Mouse (Mus musculus) lung, adult 2 months (tissue): ENCODE data around the gene 2810004N23Rik.

Experiments used
- CTCF ChIP-seq: fragments of 200-500 bp; IDR thresholded peaks from 2 replicates; pipeline ENCODE4 v1.5.1; 2011; ENCODE audit warnings: mild to moderate bottlenecking, low read length, control low read depth; ENCODE audit not compliant: insufficient read depth
- POLR2A ChIP-seq: fragments of 200-500 bp; IDR thresholded peaks from 2 replicates; pipeline ENCODE4 v1.6.1; 2011; ENCODE audit warnings: low read depth, mild to moderate bottlenecking, control low read depth, low read length, borderline replicate concordance; ENCODE audit errors: extremely low read depth

- TF ChIP-seq CTCF, result no peak
- no peak for TF ChIP-seq POLR2A
Measured at GRCm38 (mm10) chr8:124840900-124841299, 22.0 kb downstream of the 2810004N23Rik start.
